Mouse (Mus musculus) liver, adult 2 months (tissue): ENCODE data around the gene Aox1. TPM values are rescaled to one million over a fixed set of nuclear protein-coding genes. Genes with fewer than 3 reads are reported as not detected.

Experiments
- DNase-seq: peaks from one replicate; pipeline ENCODE4 v3.0.0-alpha.2; 2011; ENCODE audit warnings: low read depth, low spot score; ENCODE audit errors: extremely low read depth
- H3K27ac ChIP-seq: fragments of 200-500 bp; replicated peaks from 2 replicates; pipeline ENCODE4 v1.5.1; 2012; ENCODE audit warnings: low read depth, mild to moderate bottlenecking, control low read depth, inconsistent platforms, low read length; ENCODE audit not compliant: insufficient read depth
- H3K27me3 ChIP-seq: fragments of 200-500 bp; 2 replicates; pipeline ENCODE4 v1.6.1; 2012; ENCODE audit warnings: mild to moderate bottlenecking, moderate library complexity, low read length, inconsistent platforms; ENCODE audit not compliant: control insufficient read depth, insufficient read depth
- H3K36me3 ChIP-seq: fragments of 200-500 bp; 2 replicates; pipeline ENCODE4 v1.6.1; 2012; ENCODE audit warnings: low read length, inconsistent platforms; ENCODE audit not compliant: control insufficient read depth, insufficient read depth
- H3K4me1 ChIP-seq: fragments of 200-500 bp; 2 replicates; pipeline ENCODE4 v1.6.1; 2011; ENCODE audit warnings: low read length; ENCODE audit not compliant: control insufficient read depth, insufficient read depth
- H3K4me3 ChIP-seq: fragments of 200-500 bp; 2 replicates; pipeline ENCODE4 v1.5.1; 2011; ENCODE audit warnings: low read depth, mild to moderate bottlenecking, control low read depth, low read length, moderate library complexity; ENCODE audit not compliant: insufficient read depth
- H3K79me2 ChIP-seq: fragments of 200-500 bp; 2 replicates; pipeline ENCODE4 v1.6.1; 2012; ENCODE audit warnings: inconsistent platforms, mild to moderate bottlenecking, low read length, moderate library complexity; ENCODE audit not compliant: control insufficient read depth, insufficient read depth
- H3K9ac ChIP-seq: fragments of 200-500 bp; 2 replicates; pipeline ENCODE4 v1.6.1; 2012; ENCODE audit warnings: low read depth, mild to moderate bottlenecking, control low read depth, inconsistent platforms, low read length
- CTCF ChIP-seq: fragments of 200-500 bp; IDR thresholded peaks from 2 replicates; pipeline ENCODE4 v1.5.1; 2011; ENCODE audit warnings: low read depth, low read length, control low read depth
- POLR2A ChIP-seq: fragments of 200-500 bp; IDR thresholded peaks from 2 replicates; pipeline ENCODE4 v1.6.1; 2011; ENCODE audit warnings: low read length, control low read depth; ENCODE audit not compliant: insufficient read depth; ENCODE audit errors: extremely low read depth
- WGBS: fragments of 180-500 bp; shearing (Covaris S2); methylation state at CpG from one replicate; pipeline ENCODE4 v1.1.7; 2018; 5-methylcytosine and 5-hydroxymethylcytosine counted together
- polyA plus RNA-seq: library from polyadenylated mRNA; depleted of rRNA; stranded (reverse); fragments of >200 nt; gene quantifications from 2 replicates; pipeline ENCODE4 v1.2.3, GENCODE M21; 2012
- total RNA-seq: library from RNA; depleted of rRNA; stranded (reverse); fragments of >200 nt; gene quantifications from 2 replicates; pipeline ENCODE4 v1.2.3, GENCODE M21; 2014

The Aox1 gene
- total and polyA plus RNA-seq, 2 experiments, result 19.5 to 37.1 TPM

- peak overlapping the region; percentile 53 for H3K27ac ChIP-seq
Measured at GRCm38 (mm10) chr1:58113441-58113840, 83.7 kb downstream of the Aox1 start.

GRCm38 (mm10) chr1:58114021-58114560, 84.4 kb downstream of the Aox1 start:
- Histone ChIP-seq H3K27me3 (no peaks in the 10 kb centered on the region), H3K9ac (peak overlapping the region; percentile 69), H3K79me2 (peaks cover 10% of the 10 kb centered on the region; the same call in 1 of the 2 replicates), H3K4me1 (peaks cover 29% of the 10 kb centered on the region), H3K4me3 (peak overlapping the region; percentile 61), H3K27ac (peak overlapping the region; percentile 53), H3K36me3 (peaks cover 22% of the 10 kb centered on the region)
- 13% methylated on average over 6 of the region's 6 CpGs for WGBS
- DNase-seq, result peak; percentile 95
- TF ChIP-seq CTCF (no peak), POLR2A (no peak)

More at GRCm38 (mm10) chr1:58113441-58113840, 83.7 kb downstream of the Aox1 start:
- Histone ChIP-seq H3K9ac (peak overlapping the region; percentile 69), H3K4me1 (peaks cover 25% of the 10 kb centered on the region), H3K27me3 (no peaks in the 10 kb centered on the region), H3K36me3 (peaks cover 16% of the 10 kb centered on the region), H3K79me2 (peaks cover 6% of the 10 kb centered on the region; the same call in 1 of the 2 replicates), H3K4me3 (peak overlapping the region; percentile 61)
- TF ChIP-seq CTCF (no peak), POLR2A (no peak)
- DNase-seq, result peak; percentile 73

- Histone ChIP-seq H3K27ac (peak overlapping the region; percentile 42), H3K27me3 (no peaks in the 10 kb centered on the region), H3K9ac (peak overlapping the region; percentile 63), H3K4me3 (peak overlapping the region; percentile 61), H3K4me1 (peaks cover 29% of the 10 kb centered on the region), H3K36me3 (peaks cover 28% of the 10 kb centered on the region), H3K79me2 (peaks cover 10% of the 10 kb centered on the region; the same call in 1 of the 2 replicates)
- 20% methylated on average over 12 of the region's 12 CpGs for WGBS
- no peak for TF ChIP-seq CTCF
- TF ChIP-seq POLR2A, result no peak
- DNase-seq, result peak; percentile 86
Measured at GRCm38 (mm10) chr1:58114666-58115375, 85.1 kb downstream of the Aox1 start.

GRCm38 (mm10) chr1:58118231-58118630, 88.5 kb downstream of the Aox1 start:
- H3K4me1 ChIP-seq, result peaks cover 29% of the 10 kb centered on the region
- H3K79me2 ChIP-seq, result peaks cover 10% of the 10 kb centered on the region; the same call in 1 of the 2 replicates
- H3K27ac ChIP-seq, result peak overlapping the region; percentile 66
- H3K9ac ChIP-seq, result no peak overlapping the region
- no peak overlapping the region for H3K4me3 ChIP-seq
- no peaks in the 10 kb centered on the region for H3K27me3 ChIP-seq
- DNase-seq, result peak; percentile 93
- WGBS, result 44% methylated on average over 3 of the region's 3 CpGs
- no peak for TF ChIP-seq POLR2A
- TF ChIP-seq CTCF, result no peak
- H3K36me3 ChIP-seq, result peaks cover 61% of the 10 kb centered on the region

- DNase-seq, result no peak
- Histone ChIP-seq H3K27me3 (no peaks in the 10 kb centered on the region), H3K36me3 (peaks cover 82% of the 10 kb centered on the region), H3K27ac (no peak overlapping the region), H3K4me1 (no peaks in the 10 kb centered on the region), H3K79me2 (no peaks in the 10 kb centered on the region), H3K9ac (no peak overlapping the region), H3K4me3 (no peak overlapping the region)
- TF ChIP-seq POLR2A, result no peak
- TF ChIP-seq CTCF, result no peak
- 93% methylated on average over 8 of the region's 8 CpGs for WGBS
Measured at GRCm38 (mm10) chr1:58124901-58125300, 95.2 kb downstream of the Aox1 start.

- DNase-seq, result peak; percentile 62
- Histone ChIP-seq H3K36me3 (peaks cover 68% of the 10 kb centered on the region), H3K27ac (no peak overlapping the region)
Measured at GRCm38 (mm10) chr1:58137891-58138290, 108.2 kb downstream of the Aox1 start.

More at GRCm38 (mm10) chr1:58137891-58138290, 108.2 kb downstream of the Aox1 start:
- TF ChIP-seq POLR2A (no peak), CTCF (no peak)
- no peak overlapping the region for H3K4me3 ChIP-seq
- H3K27me3 ChIP-seq, result no peaks in the 10 kb centered on the region
- H3K79me2 ChIP-seq, result no peaks in the 10 kb centered on the region
- peaks cover 6% of the 10 kb centered on the region for H3K4me1 ChIP-seq
- H3K9ac ChIP-seq, result no peak overlapping the region
